ENCODE assay signal across 39 mouse cellular contexts in genomic region chr12:103601839-103602238, GRCm38 (mm10). TPM values are rescaled to one million over a fixed set of nuclear protein-coding genes. Genes with fewer than 3 reads are reported as not detected.
"Had no signal": no experiment of that assay in that cellular context is flagged by ENCODE, and none has a peak within 500 bp of the region (broad histone marks: within the 10 kb centered on the region; RNA-seq: fewer than 3 reads in every experiment).

No protein-coding gene starts in this region.

- H3K4me2 ChIP-seq: heart, embryonic 12.5 days; hindbrain, embryonic 12.5 days; hindbrain, embryonic 14.5 days; intestine, embryonic 15.5 days; limb, embryonic 12.5 days; liver, embryonic 11.5 days; liver, embryonic 13.5 days had no signal

- DNase-seq: gastrocnemius, adult 2 months; gastrocnemius, postnatal 10 days; gastrocnemius, postnatal 25 days; heart, adult 18-20 months; heart, postnatal 10 days; heart, postnatal 4 days; kidney, adult 18-20 months; kidney, adult 8-10 months; kidney, postnatal 10 days; kidney, postnatal 25 days; kidney, postnatal 4 days; liver; liver, embryonic 13.5 days had no signal

- H3K36me3 ChIP-seq: heart, embryonic 10.5 days; heart, embryonic 12.5 days; hindbrain, embryonic 10.5 days; hindbrain, embryonic 12.5 days; intestine, embryonic 15.5 days; limb, embryonic 10.5 days; limb, embryonic 12.5 days; liver, embryonic 13.5 days had no signal

- ATAC-seq: hindbrain, embryonic 16.5 days; inflammation-experienced regulatory T-cells, adult 6 months; intestine, embryonic 15.5 days; intestine, postnatal 0 days had no signal

- H3K4me3 ChIP-seq: gastrocnemius, adult 2 months; heart, embryonic 10.5 days; heart, embryonic 12.5 days; hindbrain, embryonic 10.5 days; hindbrain, embryonic 12.5 days; intestine, embryonic 15.5 days; layer of hippocampus, adult 2 months; left cerebral cortex, adult 2 months; limb, embryonic 10.5 days; limb, embryonic 12.5 days; liver, embryonic 13.5 days had no signal

- H3K9ac ChIP-seq: heart, embryonic 12.5 days; hindbrain, embryonic 12.5 days; hindbrain, embryonic 14.5 days; intestine, embryonic 15.5 days; limb, embryonic 12.5 days; liver, embryonic 13.5 days had no signal

- H3K27me3 ChIP-seq: hindbrain, embryonic 12.5 days; intestine, embryonic 15.5 days; limb, embryonic 12.5 days; liver, embryonic 13.5 days had no signal

- H3K27ac ChIP-seq: gastrocnemius, adult 2 months; heart, embryonic 10.5 days; hindbrain, embryonic 10.5 days; hindbrain, embryonic 12.5 days; hindbrain, embryonic 14.5 days; intestine, embryonic 15.5 days; layer of hippocampus, adult 2 months; left cerebral cortex, adult 2 months; limb, embryonic 10.5 days; limb, embryonic 12.5 days; liver, embryonic 13.5 days had no signal

- H3K9me3 ChIP-seq: heart, embryonic 10.5 days; heart, embryonic 12.5 days; hindbrain, embryonic 10.5 days; hindbrain, embryonic 12.5 days; intestine, embryonic 15.5 days; limb, embryonic 10.5 days; limb, embryonic 12.5 days; liver, embryonic 13.5 days had no signal

- H3K4me1 ChIP-seq: hindbrain, embryonic 10.5 days; hindbrain, embryonic 12.5 days; intestine, embryonic 15.5 days; limb, embryonic 12.5 days; liver, embryonic 13.5 days had no signal

RNA-seq across cellular contexts. Expression of gene Serpina10, which starts 29.4 kb away (rescaled TPM):
- total RNA-seq: gastrocnemius, adult 2 months; gastrocnemius, postnatal 10 days; gastrocnemius, postnatal 25 days; granulocyte monocyte progenitor cell, adult 5-6 weeks; heart, adult 8-10 months; heart, postnatal 10 days; heart, postnatal 25 days; heart, postnatal 4 days; layer of hippocampus, postnatal 10 days; layer of hippocampus, postnatal 25 days; left cerebral cortex, adult 2 months; left cerebral cortex, postnatal 14 days; left cerebral cortex, postnatal 36 days had no signal
- polyA plus RNA-seq: heart, embryonic 14.5 days; heart, embryonic 16.5 days; hindbrain, embryonic 10.5 days; hindbrain, embryonic 12.5 days; inflammation-experienced regulatory T-cells, adult 6 months; kidney, embryonic 14.5 days; limb, embryonic 10.5 days; limb, embryonic 14.5 days had no signal

RNA-seq across cellular contexts. Expression of gene Serpina6, which starts 55.2 kb away (rescaled TPM):
- total RNA-seq: gastrocnemius, adult 2 months; gastrocnemius, postnatal 25 days; gastrocnemius, postnatal 4 days; granulocyte monocyte progenitor cell, adult 5-6 weeks; heart, adult 18-20 months; heart, adult 8-10 months; heart, postnatal 10 days; heart, postnatal 25 days; heart, postnatal 4 days; layer of hippocampus, adult 2 months; layer of hippocampus, postnatal 10 days; layer of hippocampus, postnatal 25 days; left cerebral cortex, adult 2 months; left cerebral cortex, postnatal 14 days; left cerebral cortex, postnatal 36 days had no signal
- polyA plus RNA-seq: hindbrain, embryonic 10.5 days; hindbrain, embryonic 12.5 days; hindbrain, embryonic 14.5 days; hindbrain, embryonic 16.5 days; inflammation-experienced regulatory T-cells, adult 6 months; intestine, postnatal 0 days; limb, embryonic 10.5 days had no signal
